8 mouse cellular contexts compared by ENCODE assay signal in genomic region chr7:110121162-110121515, GRCm38 (mm10). TPM values are rescaled to one million over a fixed set of nuclear protein-coding genes. Genes with fewer than 3 reads are reported as not detected.
DNase-seq lines count a peak whose midpoint lies in the region; ATAC-seq and TF ChIP-seq lines count a peak whose summit lies in the region.

No protein-coding gene starts in this region.

- DNase-seq in heart, postnatal 10 days: no peak
- DNase-seq in ES-E14 (ENCODE audit: low read depth, low spot score): no peak
- no peak for DNase-seq in cerebellum, adult 9-11 months
- DNase-seq in ovary, postnatal 10 days (ENCODE audit: low spot score): no peak
- no peak for DNase-seq in spleen, adult 18-20 months

- no peak for ATAC-seq in heart, embryonic 13.5 days (ENCODE audit: extremely low read depth, insufficient number of reproducible peaks, low FRiP score, low TSS enrichment)
- ATAC-seq in forebrain, embryonic 16.5 days: no peak

- H3K4me1 ChIP-seq in heart, embryonic 13.5 days: peaks cover 60% of the 10 kb centered on the region
- H3K4me1 ChIP-seq in ES-E14 (ENCODE audit: control insufficient read depth in 2 of 2, insufficient read depth in 2 of 2, low read length in 2 of 2, poor library complexity in 1 of 2): peaks cover 1 to 10% of the 10 kb centered on the region in 2 experiments; a peak in 2 of 4 replicates
- peaks cover 8% of the 10 kb centered on the region for H3K4me1 ChIP-seq in forebrain, embryonic 16.5 days (replicated peaks; ENCODE audit: control insufficient read depth, insufficient read depth, low read length)

- in situ Hi-C loops in ES-E14 (cut with MboI; ENCODE audit: low sequenced_read_pairs in 2 of 2, unreplicated experiment in 2 of 2): no loop called here

- WGBS in heart, embryonic 13.5 days: 2% methylated on average over 9 of the region's 9 CpGs
- 1% methylated on average over 9 of the region's 9 CpGs for WGBS in forebrain, embryonic 16.5 days
- under 1% methylated on average over 9 of the region's 9 CpGs for WGBS in macrophage (ENCODE audit: missing documents)

- H3K36me3 ChIP-seq in heart, embryonic 13.5 days: peaks cover 4% of the 10 kb centered on the region
- H3K36me3 ChIP-seq in ES-E14 (ENCODE audit: control insufficient read depth, insufficient read depth, low read length, poor library complexity, severe bottlenecking): no peaks in the 10 kb centered on the region
- H3K36me3 ChIP-seq in forebrain, embryonic 16.5 days (ENCODE audit: control insufficient read depth, insufficient read depth): no peaks in the 10 kb centered on the region
- H3K36me3 ChIP-seq in macrophage (ENCODE audit: inconsistent target): no peaks in the 10 kb centered on the region

- H3K27ac ChIP-seq in heart, embryonic 13.5 days (replicated peaks): peak overlapping the region; percentile 98
- H3K27ac ChIP-seq in ES-E14 (ENCODE audit: insufficient read depth, low read depth, low read length, poor library complexity, severe bottlenecking): peak overlapping the region; percentile 74; the same call in 1 of the 2 replicates
- peak overlapping the region; percentile 21; the same call in 1 of the 2 replicates for H3K27ac ChIP-seq in forebrain, embryonic 16.5 days (ENCODE audit: low read length)
- peak overlapping the region; percentile 80 for H3K27ac ChIP-seq in macrophage

- H3K27me3 ChIP-seq in heart, embryonic 13.5 days (replicated peaks): no peaks in the 10 kb centered on the region
- no peaks in the 10 kb centered on the region for H3K27me3 ChIP-seq in forebrain, embryonic 16.5 days (replicated peaks; ENCODE audit: control insufficient read depth, insufficient read depth, low read length)

- intact Hi-C loops in heart, postnatal 10 days (cut with DNase I): loop anchor here (5.0 kb wide), 1 partner anchor 39 kb away; no protein-coding TSS in a partner anchor

- H3K79me2 ChIP-seq in macrophage (ENCODE audit: inconsistent target): peaks cover 33% of the 10 kb centered on the region

- H3K9ac ChIP-seq in heart, embryonic 13.5 days: peak overlapping the region; percentile 87
- H3K9ac ChIP-seq in ES-E14 (ENCODE audit: insufficient read depth, low read depth, low read length, poor library complexity, severe bottlenecking): peak overlapping the region; percentile 71
- H3K9ac ChIP-seq in forebrain, embryonic 16.5 days (replicated peaks; ENCODE audit: low read depth, low read length): peak overlapping the region; percentile 71

- H3K4me2 ChIP-seq in heart, embryonic 13.5 days: peak overlapping the region; percentile 85
- H3K4me2 ChIP-seq in forebrain, embryonic 16.5 days (ENCODE audit: low read length): peak overlapping the region; percentile 88

- H3K4me3 ChIP-seq in heart, embryonic 13.5 days: peak overlapping the region; percentile 99
- H3K4me3 ChIP-seq in ES-E14 (ENCODE audit: insufficient read depth in 1 of 2, low read depth in 1 of 2, low read length in 2 of 2, poor library complexity in 1 of 2, severe bottlenecking in 1 of 2) (peak overlapping the region; percentile 79 to 100), macrophage (ENCODE audit: inconsistent target) (peak overlapping the region; percentile 64)
- H3K4me3 ChIP-seq in forebrain, embryonic 16.5 days (replicated peaks; ENCODE audit: low read length): peak overlapping the region; percentile 70

- H3K9me3 ChIP-seq in heart, embryonic 13.5 days: no peaks in the 10 kb centered on the region
- H3K9me3 ChIP-seq in ES-E14 (ENCODE audit: control insufficient read depth, insufficient read depth, low read depth, low read length): no peaks in the 10 kb centered on the region
- no peaks in the 10 kb centered on the region for H3K9me3 ChIP-seq in forebrain, embryonic 16.5 days (ENCODE audit: control insufficient read depth, low read length)

TF ChIP-seq in ES-E14, 5 proteins besides CTCF, POLR2A, EP300 and RAD21:
- TF ChIP-seq ZNF384 (IDR thresholded peaks at IDR 0.05; ENCODE audit: low read depth, low read length) (peak; percentile 67), ZC3H11A (IDR thresholded peaks at IDR 0.05; ENCODE audit: borderline replicate concordance, low read depth, low read length) (no peak)

RNA-seq across cellular contexts. Expression of gene Wee1, which starts 0.7 kb away (rescaled TPM):
- 21.8 and 23.7 TPM in 2 replicates for polyA plus RNA-seq in heart, embryonic 13.5 days (2015; fragmentation: Nextera tagmentation; extraction: Ambion mirVana)
- 10 to 100 TPM; 20.5 to 30.7 TPM for total RNA-seq in heart, postnatal 10 days (2021)
- total RNA-seq in ES-E14 (2012; rRNA removed): 16.5 and 16.7 TPM in 2 replicates
- 8.9 and 10.2 TPM in 2 replicates for polyA plus RNA-seq in forebrain, embryonic 16.5 days (2015; fragmentation: Nextera tagmentation; extraction: Ambion mirVana)
- total RNA-seq in macrophage (2018; cell fraction: chromatin; rRNA removed): 1 to 10 TPM in 25 of 26 experiments, under 1 TPM in 1; 0.83 to 9.7 (median 3.1) TPM
- 10 to 100 TPM in 5 of 26 experiments, 1 to 10 TPM in 21; 3.3 to 13.9 (median 7.7) TPM for total RNA-seq in macrophage (2018; cell fraction: cytosol; rRNA removed)
- total RNA-seq in macrophage (2018; cell fraction: nucleus; rRNA removed): 10 to 100 TPM in 3 of 26 experiments, 1 to 10 TPM in 23; 3.3 to 20.2 (median 5.0) TPM
- 6.0 to 21.4 TPM (median 10.7 TPM) in 3 replicates for polyA plus RNA-seq in macrophage (2018)

Comparison
In these comparisons a context has a peak if more than half of its experiments do, and no peak if none do; other contexts are left out.
1. H3K27ac ChIP-seq: peak in every context shown above with its lines; median percentile 98 in heart, embryonic 13.5 days; 80 in macrophage; 74 in ES-E14; 21 in forebrain, embryonic 16.5 days.